Mouse (Mus musculus) mouse trophoblast stem cell (cell line): ENCODE data around the gene Grik4.

Source experiments
- in situ Hi-C, 2 experiments: fragments of 300-500 bp; cut with MseI, MboI; formaldehyde crosslinking; loops; 2 replicates in 1 of 2; 3 replicates in 1 of 2; pipeline ENCODE4 v1.15.1; 2025

The Grik4 gene

DNA sequence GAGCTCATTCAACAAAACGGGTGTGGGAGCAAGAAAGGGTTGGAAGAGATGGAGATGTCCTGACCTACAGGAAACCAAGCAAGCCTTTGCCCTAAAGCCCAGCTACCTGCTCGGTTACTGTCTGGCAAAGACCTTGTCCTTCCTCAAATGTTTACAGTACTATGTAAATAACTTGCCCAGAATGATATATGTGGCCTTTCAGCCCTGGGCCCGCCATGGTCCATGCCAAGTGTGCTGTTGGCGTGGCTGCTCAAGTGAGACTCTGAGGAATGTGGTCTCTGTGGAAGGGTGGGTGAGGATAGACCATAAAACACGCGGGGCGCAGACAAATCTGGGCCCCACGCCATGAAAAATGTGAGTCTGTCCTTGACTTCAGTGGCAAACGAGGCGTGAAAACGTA is 83.1 kb downstream of the Grik4 start:
- in situ Hi-C loops: no loop called here

DNA sequence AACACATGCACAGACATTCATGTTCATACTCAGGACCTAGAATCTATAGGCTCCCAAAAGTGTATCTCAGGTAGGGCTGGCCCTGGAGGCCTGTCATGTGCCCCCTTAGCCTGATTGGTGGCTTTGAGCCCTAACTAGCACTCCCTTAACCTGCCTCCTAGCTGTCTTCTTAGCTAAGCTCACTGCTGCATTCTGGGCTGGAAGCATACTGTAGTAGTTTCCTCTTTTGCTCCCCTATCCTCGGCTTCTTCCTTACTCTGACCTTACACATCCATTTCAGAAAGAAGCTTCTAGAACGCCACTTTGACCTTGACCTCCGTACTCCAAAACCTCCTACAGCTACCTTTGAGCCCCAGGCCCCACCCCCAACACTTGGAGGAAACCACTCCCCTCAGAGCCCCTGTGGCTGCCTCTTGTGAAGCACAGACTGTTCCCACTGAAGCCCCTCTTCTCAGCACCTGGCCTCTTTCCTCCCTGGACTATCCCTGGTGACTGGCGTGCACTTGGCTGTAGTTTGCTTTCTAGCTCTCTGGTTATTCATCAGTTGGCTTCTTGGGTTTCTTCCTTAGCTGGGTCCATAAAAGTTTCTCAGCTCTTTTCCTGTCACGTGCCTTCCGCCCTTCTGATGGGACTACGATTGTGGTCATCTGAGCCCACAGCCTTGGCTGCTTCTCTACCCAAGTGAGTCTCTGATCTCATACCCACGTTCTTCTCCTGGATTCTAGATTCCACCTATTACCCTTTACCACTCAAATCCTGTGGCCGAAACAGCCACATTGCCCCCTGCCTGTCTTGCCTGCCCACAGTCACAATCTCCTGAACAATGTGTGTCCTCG is 84.1 kb downstream of the Grik4 start:
- in situ Hi-C loops: no loop called here

- in situ Hi-C loops: no loop called here
Observed at GRCm38 (mm10) chr9:42858998-42859690, 85.1 kb downstream of the Grik4 start.

DNA sequence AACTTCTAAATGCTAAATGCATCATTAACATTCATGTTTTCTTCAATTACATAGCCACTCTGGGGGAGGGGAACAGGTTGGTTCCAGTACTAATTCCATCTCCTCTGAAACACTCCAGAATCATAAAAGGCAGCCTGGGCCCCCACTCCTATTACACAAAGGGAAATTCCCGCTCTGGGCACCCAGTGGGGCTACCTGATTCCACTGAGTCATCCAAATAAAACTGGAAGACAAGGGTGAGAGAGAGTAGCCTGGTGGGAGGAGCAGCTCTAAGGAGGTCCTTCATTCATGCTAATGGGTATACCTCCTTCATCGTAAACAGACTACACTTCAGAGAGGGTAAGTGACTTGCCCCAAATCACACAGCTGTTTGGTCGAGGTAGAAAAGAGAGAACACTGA is 85.7 kb downstream of the Grik4 start:
- in situ Hi-C loops: no loop called here

DNA sequence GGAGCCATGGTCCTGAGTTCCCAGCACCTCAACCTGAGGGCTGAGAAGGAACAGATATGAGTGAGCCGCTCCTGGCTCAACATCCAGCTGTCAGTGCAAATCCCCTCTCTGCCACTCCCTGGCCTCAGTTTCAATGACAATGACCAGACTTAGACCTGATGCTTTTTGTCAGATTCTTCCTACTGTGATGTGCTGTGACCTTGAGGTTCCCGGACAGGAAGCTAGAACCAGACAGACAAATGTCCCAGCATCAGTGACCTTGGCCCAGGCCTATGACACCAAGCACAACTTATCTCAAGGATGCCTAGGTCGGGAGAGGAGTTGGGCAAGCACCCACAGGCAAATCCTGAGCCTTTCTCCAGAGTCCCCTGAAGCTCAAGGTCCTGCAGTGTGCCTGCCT is 86.5 kb downstream of the Grik4 start:
- in situ Hi-C loops: no loop called here

DNA sequence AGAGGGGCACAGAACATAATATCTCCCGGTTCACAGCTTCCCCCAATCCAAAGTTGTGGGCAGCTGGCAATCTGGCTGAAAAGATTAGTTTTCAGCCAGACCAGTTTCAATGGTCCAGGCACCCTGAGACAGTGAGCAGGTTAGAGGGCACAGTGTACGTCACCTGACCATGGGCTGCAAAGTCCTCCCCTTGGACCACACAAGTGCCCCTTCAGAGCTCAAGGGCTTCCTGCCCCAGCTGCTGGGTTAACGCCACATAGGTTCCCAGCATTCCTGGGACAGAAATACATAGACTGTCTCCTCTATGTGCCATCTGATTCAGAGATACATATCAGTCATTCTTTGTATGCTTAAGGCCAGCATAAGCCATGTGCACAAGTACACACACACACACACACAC is 91.2 kb downstream of the Grik4 start:
- in situ Hi-C loops: no loop called here

- in situ Hi-C loops: no loop called here
Observed at GRCm38 (mm10) chr9:42850063-42850462, 94.2 kb downstream of the Grik4 start.

GRCm38 (mm10) chr9:42848061-42848460 is 96.2 kb downstream of the Grik4 start:
- in situ Hi-C loops: no loop called here

DNA sequence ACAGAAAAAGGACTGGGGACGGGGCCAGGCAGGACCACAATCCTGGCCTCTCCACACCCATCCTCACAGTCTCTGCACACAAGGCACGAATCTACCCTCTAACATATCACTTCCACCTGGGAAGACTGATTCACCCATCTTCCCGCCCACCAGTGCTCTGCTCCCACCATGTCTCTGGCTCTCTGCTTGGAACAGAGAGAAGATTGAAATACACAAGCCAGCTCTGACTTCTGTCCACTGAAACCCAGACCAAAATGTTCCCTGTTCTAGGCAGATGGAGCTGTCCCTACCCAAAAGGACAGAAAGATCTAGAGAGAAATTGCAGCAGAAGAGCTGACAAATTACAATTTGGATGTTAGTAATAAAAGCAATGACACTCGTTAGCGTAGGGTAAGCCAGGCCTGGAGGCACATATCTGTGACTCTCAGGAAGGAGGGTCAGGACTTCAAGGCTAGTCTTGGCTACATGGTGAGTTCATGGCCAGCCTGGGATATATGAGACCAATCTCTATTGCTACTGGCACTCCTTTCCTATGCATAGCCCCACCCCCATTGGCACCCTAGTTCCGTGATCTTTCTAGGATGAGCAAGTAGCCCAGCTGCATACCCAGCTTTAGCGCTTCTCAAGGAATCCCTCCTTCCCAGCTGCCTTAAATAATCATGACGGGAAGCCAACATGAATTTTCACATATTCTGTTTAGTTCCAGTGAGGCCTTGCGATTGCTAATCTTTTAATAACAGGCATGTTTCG is 97.4 kb downstream of the Grik4 start:
- in situ Hi-C loops: no loop called here

GRCm38 (mm10) chr9:42846139-42846538 is 98.2 kb downstream of the Grik4 start:
- in situ Hi-C loops: no loop called here

GRCm38 (mm10) chr9:42844301-42844700 is 100.0 kb downstream of the Grik4 start:
- in situ Hi-C loops: no loop called here

DNA sequence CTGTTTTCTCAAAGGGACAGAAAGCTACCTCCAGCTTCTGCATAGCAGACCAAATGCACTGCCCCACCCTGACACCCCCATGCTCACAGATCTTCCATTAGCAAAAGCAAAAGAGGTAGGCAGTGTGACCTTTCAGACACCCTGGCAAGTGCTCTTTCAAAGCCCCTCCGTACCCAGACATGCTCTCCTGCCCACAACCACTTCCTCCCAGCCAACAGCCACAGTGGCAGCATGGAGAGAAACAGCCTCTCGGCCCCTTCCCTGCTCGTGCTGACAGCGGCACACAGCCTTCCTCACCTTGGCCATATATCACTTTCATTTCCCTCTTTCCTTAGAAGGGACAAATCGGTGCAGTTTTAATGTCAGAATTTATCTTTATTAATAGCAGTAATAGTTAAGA is 106.0 kb downstream of the Grik4 start:
- in situ Hi-C loops: no loop called here

- in situ Hi-C loops: no loop called here
Observed at GRCm38 (mm10) chr9:42837498-42837897, 106.8 kb downstream of the Grik4 start.

DNA sequence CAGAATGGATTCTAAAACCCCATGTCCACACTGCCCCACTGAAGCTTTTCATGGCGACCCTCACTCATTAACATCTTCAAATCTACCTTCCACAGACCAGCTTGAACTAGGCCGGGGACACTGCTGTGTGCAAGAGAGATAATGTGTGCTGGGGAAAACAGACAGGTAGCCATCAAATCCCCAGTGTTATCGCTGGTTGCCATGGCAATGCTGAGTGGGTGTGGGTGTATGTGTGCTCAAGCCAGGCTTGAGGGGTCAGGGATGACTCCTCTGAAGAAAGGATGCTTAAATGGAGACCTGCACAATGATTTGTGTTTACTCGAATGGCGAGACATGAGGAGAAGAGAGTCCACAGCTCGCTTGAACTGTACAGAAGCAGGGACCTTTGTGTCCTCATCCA is 112.7 kb downstream of the Grik4 start:
- in situ Hi-C loops: no loop called here

- in situ Hi-C loops: no loop called here
Observed at GRCm38 (mm10) chr9:42819247-42819646, 125.0 kb downstream of the Grik4 start.

DNA sequence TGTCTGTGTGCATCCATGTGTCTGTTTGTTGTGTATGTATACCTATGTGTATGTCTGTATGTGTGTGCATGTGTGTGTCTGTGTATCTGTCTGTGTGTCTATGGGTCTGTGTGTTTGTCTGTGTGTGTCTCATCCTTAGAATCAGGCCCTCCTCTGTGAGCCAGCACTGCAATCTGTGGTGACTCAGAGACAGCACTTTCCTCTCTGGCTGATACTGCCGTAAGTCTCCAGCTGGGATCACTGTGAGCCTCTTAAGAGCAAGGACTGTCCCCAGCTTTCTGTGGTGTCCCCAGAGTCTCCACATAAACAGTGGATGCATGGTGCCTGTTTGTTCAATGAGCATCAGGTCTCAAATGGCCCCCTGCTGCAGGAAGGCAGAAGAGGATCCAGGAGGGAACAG is 127.5 kb downstream of the Grik4 start:
- in situ Hi-C loops: no loop called here

DNA sequence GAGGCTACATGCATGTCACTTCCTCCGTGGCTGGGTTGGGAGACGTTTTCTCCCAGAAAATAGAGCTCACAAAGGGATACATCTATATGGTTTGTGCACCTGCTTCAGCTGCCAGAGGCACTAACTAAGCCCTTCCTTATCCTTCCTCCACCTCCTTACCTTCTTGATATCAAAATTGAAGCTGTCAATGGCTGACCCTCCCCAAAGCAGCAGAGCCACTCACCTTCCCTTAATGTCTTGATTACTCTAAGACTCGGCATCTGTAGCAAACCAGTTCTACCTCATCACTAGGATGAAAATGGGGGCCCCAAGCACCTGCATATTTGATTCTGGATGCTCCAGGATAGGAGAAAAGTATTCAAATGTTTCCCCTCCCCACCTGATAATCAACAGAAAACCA is 135.1 kb downstream of the Grik4 start:
- in situ Hi-C loops: no loop called here

DNA sequence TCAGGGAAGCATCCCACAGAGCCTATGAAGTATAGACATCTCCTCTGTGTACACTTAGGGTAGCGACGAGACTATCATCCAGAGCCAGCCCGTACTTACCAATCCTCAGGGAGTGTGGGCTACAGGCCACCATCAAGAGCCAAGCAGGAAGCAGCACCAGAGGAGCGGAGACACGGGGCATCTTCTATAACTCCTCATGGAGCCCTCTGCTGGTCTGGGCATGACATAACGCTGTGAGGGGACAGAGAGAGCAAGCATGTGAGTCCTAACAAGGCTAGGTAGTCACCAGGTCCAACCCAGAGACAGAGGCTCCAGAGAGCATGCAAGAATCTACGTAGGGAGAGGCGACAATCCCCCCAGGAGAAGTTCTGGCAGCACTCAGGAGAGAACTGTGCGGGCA is 135.9 kb downstream of the Grik4 start:
- in situ Hi-C loops: no loop called here

- in situ Hi-C loops: no loop called here
Observed at GRCm38 (mm10) chr9:42803061-42803491, 141.2 kb downstream of the Grik4 start.

GRCm38 (mm10) chr9:42801929-42802328 is 142.4 kb downstream of the Grik4 start:
- in situ Hi-C loops: no loop called here

- in situ Hi-C loops: no loop called here
Observed at GRCm38 (mm10) chr9:42800138-42800537, 144.2 kb downstream of the Grik4 start.

- in situ Hi-C loops: no loop called here
Observed at GRCm38 (mm10) chr9:42799694-42800093, 144.6 kb downstream of the Grik4 start.
